Mouse (Mus musculus): ENCODE results near the gene Gm17584.
"Not testable (repeated sequence)": the region's sequence is repeated elsewhere in the genome, so short reads cannot be mapped to it uniquely, and the experiment has no call there.

Gm17584 gene

GRCm38 (mm10) chrX:124500263-124500662 is at the start of gene Gm17584:
Gm17584 (plus strand) TSS chrX:124500563.
- not testable (repeated sequence) for DNase-seq (ENCODE audit: low read depth, low spot score)
